Mouse (Mus musculus) forebrain, embryonic 16.5 days (tissue): ENCODE measurements around the gene Spa17. TPM values are rescaled to one million over a fixed set of nuclear protein-coding genes. Genes with fewer than 3 reads are reported as not detected.

Source experiments
- ATAC-seq: fragments of 200-750 bp; cut with Nextera tagmentation; 2 replicates; pipeline ENCODE4 v1.8.0; 2017; ENCODE audit warnings: mild to moderate bottlenecking, moderate library complexity
- H3K27ac ChIP-seq: fragments of 300-500 bp; sonication (generic); 2 replicates; pipeline ENCODE4 v1.5.1; 2014; ENCODE audit warnings: low read length, control low read depth
- H3K27me3 ChIP-seq: fragments of 300-500 bp; sonication (generic); replicated peaks from 2 replicates; pipeline ENCODE4 v1.6.1; 2014; ENCODE audit warnings: low read length; ENCODE audit not compliant: control insufficient read depth, insufficient read depth
- H3K36me3 ChIP-seq: fragments of 300-500 bp; sonication (generic); 2 replicates; pipeline ENCODE4 v1.6.1; 2014; ENCODE audit not compliant: control insufficient read depth, insufficient read depth
- H3K4me1 ChIP-seq: fragments of 300-500 bp; sonication (generic); replicated peaks from 2 replicates; pipeline ENCODE4 v1.6.1; 2014; ENCODE audit warnings: low read length; ENCODE audit not compliant: control insufficient read depth, insufficient read depth
- H3K4me2 ChIP-seq: fragments of 300-500 bp; sonication (generic); 2 replicates; pipeline ENCODE4 v1.6.1; 2014; ENCODE audit warnings: mild to moderate bottlenecking, low read length, control low read depth
- H3K4me3 ChIP-seq: fragments of 300-500 bp; sonication (generic); replicated peaks from 2 replicates; pipeline ENCODE4 v1.5.1; 2014; ENCODE audit warnings: mild to moderate bottlenecking, low read length, control low read depth
- H3K9ac ChIP-seq: fragments of 300-500 bp; sonication (generic); replicated peaks from 2 replicates; pipeline ENCODE4 v1.6.1; 2014; ENCODE audit warnings: low read depth, low read length, control low read depth
- H3K9me3 ChIP-seq: fragments of 300-500 bp; sonication (generic); 2 replicates; pipeline ENCODE4 v1.6.1; 2016; ENCODE audit warnings: low read length; ENCODE audit not compliant: control insufficient read depth
- WGBS: fragments of 180-500 bp; shearing (Covaris S2); extraction: QIAGEN DNeasy Blood & Tissue Kit; methylation state at CpG from one replicate; pipeline ENCODE4 v1.1.7; 2014; 5-methylcytosine and 5-hydroxymethylcytosine counted together
- polyA plus RNA-seq: library from polyadenylated mRNA; unstranded; fragments of >200 nt; fragmentation: Nextera tagmentation; extraction: Ambion mirVana; gene quantifications from 2 replicates; pipeline ENCODE4 v1.2.1, GENCODE M21; 2015

Spa17 gene
- polyA plus RNA-seq, 1 experiment from 2014 or later, result 6.9 TPM

DNA sequence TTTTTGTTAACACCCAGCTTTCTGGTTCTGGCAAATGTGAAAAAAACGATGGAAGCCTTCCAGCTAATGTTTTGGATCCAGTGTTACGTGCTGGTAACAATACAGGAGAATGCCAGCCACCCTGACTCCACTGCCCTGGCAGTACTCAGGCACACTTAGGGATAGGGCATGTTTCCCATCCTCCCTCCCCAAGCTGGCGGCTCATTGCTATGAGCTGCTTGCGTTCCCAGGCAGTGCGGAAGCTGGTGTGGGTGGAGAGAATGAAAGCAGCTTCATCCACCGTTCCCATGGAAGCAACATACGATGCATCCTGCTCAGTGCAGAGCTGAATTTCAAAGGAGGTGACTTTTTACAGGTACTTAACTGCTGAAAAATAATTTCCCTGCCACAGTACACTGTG, 12.1 kb upstream of the Spa17 start:
- Histone ChIP-seq H3K4me1 (peaks cover 38% of the 10 kb centered on the region), H3K4me2 (peak overlapping the region; percentile 42), H3K9ac (peak overlapping the region; percentile 36), H3K9me3 (no peaks in the 10 kb centered on the region), H3K27ac (peak overlapping the region; percentile 90), H3K36me3 (no peaks in the 10 kb centered on the region), H3K4me3 (0 out of 2 replicates have a peak overlapping the region, but pooled peaks have one; percentile 10), H3K27me3 (no peaks in the 10 kb centered on the region)
- 3% methylated on average over 7 of the region's 7 CpGs for WGBS
- ATAC-seq, result peak; percentile 94

- WGBS, result 7% methylated on average over 3 of the region's 3 CpGs
- peaks cover 38% of the 10 kb centered on the region for H3K4me1 ChIP-seq
- no peaks in the 10 kb centered on the region for H3K9me3 ChIP-seq
- H3K27me3 ChIP-seq, result no peaks in the 10 kb centered on the region
- peak overlapping the region; percentile 90 for H3K27ac ChIP-seq
- ATAC-seq, result peak; percentile 81
- H3K4me2 ChIP-seq, result peak overlapping the region; percentile 42
- 0 out of 2 replicates have a peak overlapping the region, but pooled peaks have one; percentile 36 for H3K9ac ChIP-seq
- no peaks in the 10 kb centered on the region for H3K36me3 ChIP-seq
- no peak overlapping the region for H3K4me3 ChIP-seq
Measured at GRCm38 (mm10) chr9:37625129-37625528, 11.6 kb upstream of the Spa17 start.

GRCm38 (mm10) chr9:37624502-37624901, 11.0 kb upstream of the Spa17 start:
- Histone ChIP-seq H3K36me3 (no peaks in the 10 kb centered on the region), H3K4me2 (no peak overlapping the region), H3K4me3 (no peak overlapping the region), H3K9ac (no peak overlapping the region), H3K4me1 (peaks cover 38% of the 10 kb centered on the region), H3K27me3 (no peaks in the 10 kb centered on the region), H3K9me3 (no peaks in the 10 kb centered on the region), H3K27ac (peak overlapping the region; percentile 81)
- 84% methylated on average over 1 of the region's 1 CpGs for WGBS
- no peak for ATAC-seq

GRCm38 (mm10) chr9:37623981-37624380, 10.5 kb upstream of the Spa17 start:
- H3K4me2 ChIP-seq, result no peak overlapping the region
- no peak overlapping the region for H3K9ac ChIP-seq
- peak overlapping the region; percentile 81 for H3K27ac ChIP-seq
- 58% methylated on average over 3 of the region's 3 CpGs for WGBS
- peaks cover 38% of the 10 kb centered on the region for H3K4me1 ChIP-seq
- peak; percentile 29 for ATAC-seq
- no peaks in the 10 kb centered on the region for H3K36me3 ChIP-seq
- H3K9me3 ChIP-seq, result no peaks in the 10 kb centered on the region
- no peak overlapping the region for H3K4me3 ChIP-seq
- no peaks in the 10 kb centered on the region for H3K27me3 ChIP-seq

DNA sequence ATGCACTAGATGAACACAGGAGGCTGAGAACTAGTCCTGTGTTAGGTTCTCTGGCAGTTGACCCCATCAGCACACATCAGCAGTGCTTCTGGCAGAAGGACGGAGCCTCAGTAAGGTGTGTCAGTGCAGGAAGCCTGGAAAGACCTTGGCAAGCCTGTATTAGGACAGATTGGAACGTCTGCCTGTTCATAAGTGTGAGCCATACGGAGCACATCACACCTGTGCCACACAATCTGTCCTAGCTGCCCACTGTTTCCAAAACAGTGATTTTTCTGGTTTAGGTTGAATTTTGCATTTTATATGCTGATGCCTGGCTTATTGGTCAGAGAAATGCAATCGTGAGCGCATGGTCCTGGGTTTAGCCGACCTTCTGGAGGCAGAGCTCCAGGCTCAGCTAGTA, 7.8 kb upstream of the Spa17 start:
- H3K27me3 ChIP-seq, result no peaks in the 10 kb centered on the region
- H3K27ac ChIP-seq, result no peak overlapping the region
- H3K9me3 ChIP-seq, result no peaks in the 10 kb centered on the region
- 66% methylated on average over 6 of the region's 6 CpGs for WGBS
- H3K4me1 ChIP-seq, result peaks cover 34% of the 10 kb centered on the region
- ATAC-seq, result no peak
- H3K4me2 ChIP-seq, result no peak overlapping the region
- no peaks in the 10 kb centered on the region for H3K36me3 ChIP-seq
- no peak overlapping the region for H3K9ac ChIP-seq
- H3K4me3 ChIP-seq, result no peak overlapping the region

DNA sequence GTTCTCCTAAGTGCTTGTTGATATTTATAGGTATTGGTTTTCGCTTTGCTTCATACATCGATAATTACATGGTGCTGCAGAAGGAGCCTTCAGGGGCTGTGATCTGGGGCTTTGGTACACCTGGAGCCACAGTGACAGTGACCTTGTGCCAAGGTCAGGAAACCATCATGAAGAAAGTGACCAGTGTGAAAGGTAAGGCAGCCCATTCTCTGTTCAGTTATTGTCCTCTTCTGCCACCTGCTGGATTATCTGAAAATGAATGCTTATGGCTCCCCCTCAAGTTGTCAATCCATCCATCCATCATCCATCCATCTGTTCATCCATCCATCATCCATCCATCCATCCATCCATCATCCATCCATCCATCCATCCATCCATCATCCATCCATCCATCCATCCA, 3.2 kb upstream of the Spa17 start:
- no peaks in the 10 kb centered on the region for H3K9me3 ChIP-seq
- no peaks in the 10 kb centered on the region for H3K27me3 ChIP-seq
- 67% methylated on average over 2 of the region's 2 CpGs for WGBS
- H3K36me3 ChIP-seq, result no peaks in the 10 kb centered on the region
- no peak overlapping the region for H3K4me2 ChIP-seq
- H3K27ac ChIP-seq, result no peak overlapping the region
- peaks cover 9% of the 10 kb centered on the region for H3K4me1 ChIP-seq
- H3K9ac ChIP-seq, result no peak overlapping the region
- H3K4me3 ChIP-seq, result no peak overlapping the region
- no peak for ATAC-seq

DNA sequence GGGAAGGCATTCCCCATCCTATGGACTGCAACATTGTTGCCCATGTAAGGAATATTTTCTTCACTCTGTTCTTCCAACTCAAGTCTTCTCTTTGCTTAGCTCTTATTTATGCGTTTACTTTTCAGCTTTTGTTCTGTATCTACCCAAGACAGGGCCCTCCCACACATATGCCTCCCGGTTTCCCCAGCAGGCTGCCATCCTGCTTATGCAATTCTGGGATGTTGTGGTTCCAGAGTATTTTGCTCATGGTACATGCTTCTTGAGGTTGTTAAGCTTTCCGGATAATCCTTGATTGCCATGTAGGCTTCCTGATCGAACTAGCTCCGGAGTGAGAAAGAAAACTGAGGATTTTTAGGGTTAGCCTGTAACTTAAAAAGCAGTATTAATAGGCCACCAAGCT, 1.7 kb upstream of the Spa17 start:
- Histone ChIP-seq H3K36me3 (no peaks in the 10 kb centered on the region), H3K27me3 (no peaks in the 10 kb centered on the region), H3K4me3 (no peak overlapping the region), H3K9me3 (no peaks in the 10 kb centered on the region), H3K27ac (no peak overlapping the region), H3K4me2 (no peak overlapping the region), H3K4me1 (peaks cover 4% of the 10 kb centered on the region), H3K9ac (no peak overlapping the region)
- ATAC-seq, result no peak
- 54% methylated on average over 5 of the region's 5 CpGs for WGBS

GRCm38 (mm10) chr9:37614316-37614715, 794 bp upstream of the Spa17 start:
- Histone ChIP-seq H3K27ac (no peak overlapping the region), H3K4me3 (peak overlapping the region; percentile 67; the same call in 1 of the 2 replicates)
- ATAC-seq, result no peak

DNA sequence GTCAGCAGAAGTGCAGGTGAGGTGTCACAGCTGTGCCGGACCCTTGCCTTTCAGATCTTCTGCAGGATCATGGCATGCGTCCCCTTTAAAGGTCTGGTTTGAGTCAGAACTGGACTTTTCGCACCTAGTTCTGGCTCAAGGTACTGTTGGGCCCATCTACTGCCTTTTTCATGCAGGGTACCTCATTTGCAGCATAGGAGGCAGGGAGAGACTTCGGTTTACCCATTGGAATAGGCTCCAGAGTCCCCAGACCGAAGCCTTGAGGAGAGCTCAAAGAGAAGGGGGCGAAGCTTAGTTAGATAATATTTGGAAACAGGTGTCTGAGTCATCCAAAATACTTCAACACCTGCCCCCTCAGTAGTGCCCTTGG, 374 bp upstream of the Spa17 start:
- H3K4me1 ChIP-seq, result peaks cover 4% of the 10 kb centered on the region
- peak overlapping the region; percentile 67 for H3K4me3 ChIP-seq
- peak overlapping the region; percentile 17; the same call in 1 of the 2 replicates for H3K27ac ChIP-seq
- H3K9me3 ChIP-seq, result no peaks in the 10 kb centered on the region
- H3K9ac ChIP-seq, result peak overlapping the region; percentile 82
- H3K27me3 ChIP-seq, result no peaks in the 10 kb centered on the region
- H3K36me3 ChIP-seq, result no peaks in the 10 kb centered on the region
- peak overlapping the region; percentile 68 for H3K4me2 ChIP-seq
- no peak; the same call in 1 of the 2 replicates for ATAC-seq
- WGBS, result 27% methylated on average over 6 of the region's 6 CpGs

More at GRCm38 (mm10) chr9:37614316-37614715, 794 bp upstream of the Spa17 start:
- H3K9me3 ChIP-seq, result no peaks in the 10 kb centered on the region
- H3K36me3 ChIP-seq, result no peaks in the 10 kb centered on the region
- no peak overlapping the region for H3K9ac ChIP-seq
- no peaks in the 10 kb centered on the region for H3K27me3 ChIP-seq
- peak overlapping the region; percentile 68 for H3K4me2 ChIP-seq
- H3K4me1 ChIP-seq, result peaks cover 4% of the 10 kb centered on the region

- H3K27ac ChIP-seq, result no peak overlapping the region
- no peak for ATAC-seq
- H3K27me3 ChIP-seq, result no peaks in the 10 kb centered on the region
- no peak overlapping the region for H3K9ac ChIP-seq
- no peak overlapping the region for H3K4me2 ChIP-seq
- no peaks in the 10 kb centered on the region for H3K36me3 ChIP-seq
- H3K4me1 ChIP-seq, result peaks cover 4% of the 10 kb centered on the region
- H3K4me3 ChIP-seq, result no peak overlapping the region
- WGBS, result 70% methylated on average over 4 of the region's 4 CpGs
- no peaks in the 10 kb centered on the region for H3K9me3 ChIP-seq
Measured at GRCm38 (mm10) chr9:37609558-37609957, 4.0 kb downstream of the Spa17 start.
